Comparison of ENCODE assay signal across 11 mouse cellular contexts in the genomic region with DNA sequence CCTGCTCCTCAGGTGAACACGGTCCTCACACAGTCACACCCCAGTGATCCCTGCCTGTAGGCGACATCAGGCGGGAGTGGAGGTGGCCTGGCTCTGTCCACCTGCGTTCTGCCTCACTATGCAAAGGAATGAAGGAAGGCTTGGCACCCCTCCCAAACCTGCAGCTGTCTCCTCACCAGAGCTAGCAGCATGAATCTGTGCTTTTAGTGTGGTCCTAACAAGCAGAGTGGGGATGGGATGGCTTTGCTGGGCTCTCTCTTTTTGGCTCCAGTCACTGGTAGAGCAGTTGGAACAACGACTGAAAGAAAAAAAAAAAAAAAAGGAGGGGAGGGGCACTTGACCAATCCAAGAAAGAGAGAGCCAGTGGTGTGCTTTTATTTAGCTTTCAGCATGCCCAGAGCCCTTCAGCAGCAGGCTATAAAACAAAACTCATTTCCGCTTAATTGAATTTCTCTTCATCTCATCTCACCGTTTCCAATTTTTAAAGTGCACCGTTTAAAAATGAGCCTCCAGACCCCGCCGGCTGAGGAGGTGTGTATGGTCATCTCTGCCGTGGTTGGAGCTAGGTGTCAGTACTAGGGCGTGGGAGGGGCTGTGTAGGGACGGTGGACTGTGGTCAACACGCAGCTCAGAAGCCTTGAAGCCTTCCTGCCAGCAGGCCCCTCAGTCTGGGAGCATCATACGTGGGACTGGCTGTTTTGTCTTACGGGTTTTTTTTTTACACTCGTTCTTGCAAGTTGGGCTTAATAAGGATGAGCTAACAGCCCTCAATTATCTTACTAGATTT. TPM values are rescaled to one million over a fixed set of nuclear protein-coding genes. Genes with fewer than 3 reads are reported as not detected.
A peak's percentile ranks its signal among the peaks of the same experiment; 100 is the strongest.
DNase-seq lines count a peak whose midpoint lies in the region; ATAC-seq lines count a peak whose summit lies in the region.
"Had no signal": no experiment of that assay in that cellular context is flagged by ENCODE, and none has a peak within 500 bp of the region (broad histone marks: within the 10 kb centered on the region; RNA-seq: fewer than 3 reads in every experiment).

No protein-coding gene starts in this region.

- H3K9me3 ChIP-seq in limb, embryonic 12.5 days = no peaks in the 10 kb centered on the region
- no peaks in the 10 kb centered on the region for H3K9me3 ChIP-seq in limb, embryonic 10.5 days (replicated peaks)

- no peaks in the 10 kb centered on the region for H3K36me3 ChIP-seq in limb, embryonic 12.5 days
- H3K36me3 ChIP-seq in limb, embryonic 10.5 days = no peaks in the 10 kb centered on the region

- peaks cover 12% of the 10 kb centered on the region for H3K4me1 ChIP-seq in limb, embryonic 12.5 days (replicated peaks)
- H3K4me1 ChIP-seq in limb, embryonic 10.5 days = peaks cover 18% of the 10 kb centered on the region

- H3K9ac ChIP-seq in limb, embryonic 12.5 days (replicated peaks) = no peak overlapping the region

- peak overlapping the region; percentile 29; the same call in 1 of the 2 replicates for H3K27ac ChIP-seq in limb, embryonic 12.5 days
- H3K27ac ChIP-seq in limb, embryonic 10.5 days = no peak overlapping the region; the same call in 1 of the 2 replicates

- WGBS in limb, embryonic 12.5 days = 30% methylated on average over 17 of the region's 17 CpGs
- WGBS in limb, embryonic 10.5 days = 56% methylated on average over 17 of the region's 17 CpGs

- DNase-seq in limb, embryonic 10.5 days (ENCODE audit: low spot score) = no peak
- peak; percentile 44 to 59 for DNase-seq in cerebellum, postnatal 36 days
- peak; percentile 44 to 51 for DNase-seq in kidney, postnatal 4 days
- peak; percentile 59 to 73 for DNase-seq in right cerebral cortex, adult 2 months (ENCODE audit: low spot score in 2 of 2)
- no peak for DNase-seq in c-Kit-positive CD71-positive TER-119-positive erythroid progenitor cells, embryonic 14.5 days (ENCODE audit: low spot score)
- no peak for DNase-seq in adrenal gland, postnatal 36 days
- DNase-seq in gastrocnemius, postnatal 36 days = no peak
- DNase-seq: heart, adult 18-20 months had no signal

- peak; percentile 73; the same call in 1 of the 2 replicates for ATAC-seq in limb, embryonic 12.5 days (ENCODE audit: insufficient number of reproducible peaks, insufficient read depth, low FRiP score, low TSS enrichment, low read depth)

- intact Hi-C loops in gastrocnemius, postnatal 36 days (cut with DNase I) = no loop called here

- H3K27me3 ChIP-seq in limb, embryonic 12.5 days = 0 out of 2 replicates have a peak, but pooled peaks cover 3% of the 10 kb centered on the region
- H3K27me3 ChIP-seq in limb, embryonic 10.5 days (ENCODE audit: low read depth, poor library complexity, severe bottlenecking) = no peaks in the 10 kb centered on the region

- H3K4me2 ChIP-seq in limb, embryonic 12.5 days = peak overlapping the region; percentile 35

- H3K4me3 ChIP-seq in limb, embryonic 12.5 days (replicated peaks) = no peak overlapping the region
- no peak overlapping the region for H3K4me3 ChIP-seq in limb, embryonic 10.5 days

RNA-seq across cellular contexts. Expression of gene Lhx4, which starts 52.9 kb away (rescaled TPM):
- polyA plus RNA-seq in limb, embryonic 12.5 days (2016; fragmentation: Nextera tagmentation; extraction: Ambion mirVana) = not detected in 2 replicates
- 0.23 TPM in 1 of 2 replicates, not detected in the other for polyA plus RNA-seq in limb, embryonic 10.5 days (2016; fragmentation: Nextera tagmentation; extraction: Ambion mirVana)
- not detected for total RNA-seq in adrenal gland, postnatal 36 days (2021)
- not detected for total RNA-seq in gastrocnemius, postnatal 36 days (2021)
- total RNA-seq: heart, adult 18-20 months; left cerebral cortex, adult 8-10 months; MEL had no signal

Comparison
In these comparisons a context has a peak if more than half of its experiments do, and no peak if none do; other contexts are left out.
1. DNase-seq: peak in cerebellum, postnatal 36 days (2 of 2), kidney, postnatal 4 days (2 of 2) and right cerebral cortex, adult 2 months (2 of 2); none in limb, embryonic 10.5 days (single experiment), c-Kit-positive CD71-positive TER-119-positive erythroid progenitor cells, embryonic 14.5 days (single experiment), adrenal gland, postnatal 36 days (0 of 2) and gastrocnemius, postnatal 36 days (0 of 2).